Mouse (Mus musculus): ENCODE results near the gene Il4ra. TPM values are rescaled to one million over a fixed set of nuclear protein-coding genes. Genes with fewer than 3 reads are reported as not detected.
A peak's percentile ranks its signal among the peaks of the same experiment; 100 is the strongest.

Gene Il4ra
- total and polyA plus RNA-seq, 3 experiments: 13.2 to 20.1 (median 14.3) TPM

DNA sequence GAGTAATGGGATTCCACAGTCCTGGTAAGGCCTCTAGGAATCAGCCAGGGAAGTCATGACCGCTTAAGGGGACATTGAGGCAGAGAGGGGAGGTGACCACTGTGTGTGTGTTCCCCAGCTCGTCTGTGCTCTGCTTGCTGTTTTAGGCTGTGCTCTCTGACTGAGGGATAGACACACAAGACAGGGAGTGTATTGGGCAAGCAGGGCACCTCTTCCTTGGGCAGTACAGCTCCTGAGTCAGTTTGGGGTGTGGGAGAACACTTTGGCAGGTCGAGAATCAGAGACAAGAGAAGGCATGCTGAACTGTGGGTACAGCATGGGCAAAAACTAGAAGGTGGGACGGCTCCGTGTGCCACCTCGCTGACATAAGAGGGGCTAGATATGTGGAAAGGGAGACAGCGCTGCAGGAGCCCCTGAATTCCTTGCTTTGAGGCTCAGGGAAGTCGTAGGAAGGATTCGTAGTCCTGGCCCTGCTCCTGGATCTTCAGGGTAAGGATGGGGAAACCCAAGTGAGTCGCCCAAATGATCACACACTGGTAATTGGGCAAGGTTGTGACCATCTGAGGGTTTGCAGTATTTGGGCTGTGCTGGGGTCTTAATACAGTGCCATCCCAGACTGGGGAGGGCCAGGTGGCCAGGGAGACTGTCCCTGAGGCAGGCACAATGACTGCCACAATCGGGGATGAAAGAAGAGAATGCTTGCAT, 1.1 kb downstream of the Il4ra start:
- peak overlapping the region; percentile 94 for H3K27ac ChIP-seq
- H3K79me2 ChIP-seq (replicated peaks; ENCODE audit: control insufficient read depth, insufficient read depth, low read length): no peaks in the 10 kb centered on the region
- H3K9ac ChIP-seq (ENCODE audit: low read depth, low read length): peak overlapping the region; percentile 84
- 60% methylated on average over 11 of the region's 11 CpGs for WGBS
- peaks cover 37% of the 10 kb centered on the region for H3K4me1 ChIP-seq (ENCODE audit: control insufficient read depth, insufficient read depth, low read length)
- DNase-seq: peak; percentile 18 to 37
- TF ChIP-seq CTCF (IDR thresholded peaks at IDR 0.05) (no peak), EP300 (IDR thresholded peaks at IDR 0.05; ENCODE audit: insufficient read depth, low read depth, low read length) (no peak), POLR2A (IDR thresholded peaks at IDR 0.05; ENCODE audit: insufficient read depth, low read depth, low read length) (no peak)
- no peaks in the 10 kb centered on the region for H3K27me3 ChIP-seq (ENCODE audit: control insufficient read depth, insufficient read depth, low read length)
- intact Hi-C loops (cut with DNase I): loop anchor here (1.0 kb wide), 1 partner anchor 28 kb away; no protein-coding TSS in a partner anchor
- H3K36me3 ChIP-seq (ENCODE audit: control insufficient read depth, insufficient read depth, low read length): no peaks in the 10 kb centered on the region
- peak overlapping the region; percentile 78 for H3K4me3 ChIP-seq

GRCm38 (mm10) chr7:125553653-125554428, 1.9 kb downstream of the Il4ra start:
- Histone ChIP-seq H3K4me3 (peak overlapping the region; percentile 78), H3K9ac (ENCODE audit: low read depth, low read length) (peak overlapping the region; percentile 7; the same call in 1 of the 2 replicates), H3K27me3 (ENCODE audit: control insufficient read depth, insufficient read depth, low read length) (no peaks in the 10 kb centered on the region), H3K79me2 (replicated peaks; ENCODE audit: control insufficient read depth, insufficient read depth, low read length) (no peaks in the 10 kb centered on the region), H3K4me1 (ENCODE audit: control insufficient read depth, insufficient read depth, low read length) (peaks cover 42% of the 10 kb centered on the region), H3K36me3 (ENCODE audit: control insufficient read depth, insufficient read depth, low read length) (no peaks in the 10 kb centered on the region), H3K27ac (peak overlapping the region; percentile 94)
- intact Hi-C loops (cut with DNase I): no loop called here
- peak; percentile 12 to 38 for DNase-seq
- no peak for TF ChIP-seq EP300 (IDR thresholded peaks at IDR 0.05; ENCODE audit: insufficient read depth, low read depth, low read length)
- no peak for TF ChIP-seq POLR2A (IDR thresholded peaks at IDR 0.05; ENCODE audit: insufficient read depth, low read depth, low read length)
- TF ChIP-seq CTCF (IDR thresholded peaks at IDR 0.05): no peak
- 76% methylated on average over 13 of the region's 13 CpGs for WGBS

GRCm38 (mm10) chr7:125554456-125555114, 2.7 kb downstream of the Il4ra start:
- peaks cover 49% of the 10 kb centered on the region for H3K4me1 ChIP-seq (ENCODE audit: control insufficient read depth, insufficient read depth, low read length)
- peak in 1 of 2 experiments; percentile 36 for DNase-seq
- no peak overlapping the region for H3K4me3 ChIP-seq
- TF ChIP-seq EP300 (IDR thresholded peaks at IDR 0.05; ENCODE audit: insufficient read depth, low read depth, low read length) (no peak), CTCF (IDR thresholded peaks at IDR 0.05) (no peak), POLR2A (IDR thresholded peaks at IDR 0.05; ENCODE audit: insufficient read depth, low read depth, low read length) (no peak)
- no peaks in the 10 kb centered on the region for H3K36me3 ChIP-seq (ENCODE audit: control insufficient read depth, insufficient read depth, low read length)
- 0 out of 2 replicates have a peak overlapping the region, but pooled peaks have one; percentile 7 for H3K9ac ChIP-seq (ENCODE audit: low read depth, low read length)
- no peak overlapping the region; the same call in 1 of the 2 replicates for H3K27ac ChIP-seq
- no peaks in the 10 kb centered on the region for H3K79me2 ChIP-seq (replicated peaks; ENCODE audit: control insufficient read depth, insufficient read depth, low read length)
- WGBS: 88% methylated on average over 9 of the region's 9 CpGs
- intact Hi-C loops (cut with DNase I): no loop called here
- no peaks in the 10 kb centered on the region for H3K27me3 ChIP-seq (ENCODE audit: control insufficient read depth, insufficient read depth, low read length)

- peak overlapping the region; percentile 29 for H3K27ac ChIP-seq
- 43% methylated on average over 7 of the region's 7 CpGs for WGBS
- H3K9ac ChIP-seq (ENCODE audit: low read depth, low read length): no peak overlapping the region
- TF ChIP-seq EP300 (IDR thresholded peaks at IDR 0.05; ENCODE audit: insufficient read depth, low read depth, low read length) (no peak), CTCF (IDR thresholded peaks at IDR 0.05) (no peak), POLR2A (IDR thresholded peaks at IDR 0.05; ENCODE audit: insufficient read depth, low read depth, low read length) (no peak)
- H3K36me3 ChIP-seq (ENCODE audit: control insufficient read depth, insufficient read depth, low read length): no peaks in the 10 kb centered on the region
- H3K4me3 ChIP-seq: no peak overlapping the region; the same call in 1 of the 2 replicates
- H3K79me2 ChIP-seq (replicated peaks; ENCODE audit: control insufficient read depth, insufficient read depth, low read length): no peaks in the 10 kb centered on the region
- intact Hi-C loops (cut with DNase I): no loop called here
- DNase-seq: peak; percentile 49 to 61
- no peaks in the 10 kb centered on the region for H3K27me3 ChIP-seq (ENCODE audit: control insufficient read depth, insufficient read depth, low read length)
- peaks cover 48% of the 10 kb centered on the region for H3K4me1 ChIP-seq (ENCODE audit: control insufficient read depth, insufficient read depth, low read length)
Observed at GRCm38 (mm10) chr7:125555351-125555872, 3.5 kb downstream of the Il4ra start.

DNA sequence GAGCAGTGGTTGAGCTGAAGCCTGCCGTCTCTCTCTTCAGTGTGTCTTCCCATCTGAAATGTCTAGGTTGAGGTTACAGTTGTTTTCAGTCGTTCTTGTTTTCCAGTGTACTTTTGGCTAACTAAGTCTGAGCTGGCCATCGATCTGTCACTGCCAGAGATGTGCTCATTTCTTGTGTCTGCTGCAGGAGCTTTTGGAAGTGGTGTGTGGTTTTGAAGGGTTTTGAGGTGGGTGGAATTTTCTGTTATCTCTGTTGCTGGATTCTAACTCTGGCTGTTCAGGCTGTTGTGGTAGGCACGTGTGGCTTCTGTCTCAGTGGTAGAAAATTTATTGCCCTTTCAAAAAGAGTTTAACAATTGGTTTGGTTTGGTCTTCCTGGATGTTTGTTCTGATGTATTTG, 4.2 kb downstream of the Il4ra start:
- intact Hi-C loops (cut with DNase I): no loop called here
- no peak overlapping the region; the same call in 1 of the 2 replicates for H3K4me3 ChIP-seq
- DNase-seq: no peak
- H3K36me3 ChIP-seq (ENCODE audit: control insufficient read depth, insufficient read depth, low read length): peaks cover 3% of the 10 kb centered on the region; the same call in 1 of the 2 replicates
- H3K4me1 ChIP-seq (ENCODE audit: control insufficient read depth, insufficient read depth, low read length): peaks cover 50% of the 10 kb centered on the region
- TF ChIP-seq POLR2A (IDR thresholded peaks at IDR 0.05; ENCODE audit: insufficient read depth, low read depth, low read length): no peak
- no peak for TF ChIP-seq EP300 (IDR thresholded peaks at IDR 0.05; ENCODE audit: insufficient read depth, low read depth, low read length)
- no peak for TF ChIP-seq CTCF (IDR thresholded peaks at IDR 0.05)
- H3K27me3 ChIP-seq (ENCODE audit: control insufficient read depth, insufficient read depth, low read length): no peaks in the 10 kb centered on the region
- no peak overlapping the region for H3K9ac ChIP-seq (ENCODE audit: low read depth, low read length)
- peak overlapping the region; percentile 29 for H3K27ac ChIP-seq
- no peaks in the 10 kb centered on the region for H3K79me2 ChIP-seq (replicated peaks; ENCODE audit: control insufficient read depth, insufficient read depth, low read length)
- WGBS: 43% methylated on average over 4 of the region's 4 CpGs

Measured in heart, adult 2 months (tissue).